Mouse (Mus musculus): ENCODE measurements around the gene Tbata. TPM values are rescaled to one million over a fixed set of nuclear protein-coding genes. Genes with fewer than 3 reads are reported as not detected.
A peak's percentile ranks its signal among the peaks of the same experiment; 100 is the strongest.

The Tbata gene
- total RNA-seq, 1 experiment = not detected

DNA sequence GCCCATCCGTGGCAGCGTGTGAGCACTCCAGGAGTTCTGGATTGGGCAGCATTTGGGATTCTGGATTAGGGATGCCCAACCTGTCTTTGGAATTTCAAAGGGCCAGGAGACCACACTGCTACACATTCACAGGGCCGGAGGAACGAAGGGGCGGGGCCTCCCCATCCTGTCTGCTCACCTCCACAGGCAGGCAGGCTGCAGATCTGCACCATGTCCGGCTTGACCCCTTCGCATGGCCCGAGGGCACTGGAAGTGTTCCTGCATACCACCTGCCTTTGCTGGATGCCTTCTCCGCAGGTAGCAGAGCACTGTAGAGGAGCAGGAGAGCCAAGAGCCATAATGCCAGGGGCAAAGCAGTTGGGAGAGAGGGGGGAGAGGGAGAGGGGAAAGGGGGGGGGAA, 29.2 kb downstream of the Tbata start:
- H3K4me3 ChIP-seq (ENCODE audit: insufficient read depth in 1 of 2, low read depth in 1 of 2, low read length in 2 of 2, poor library complexity in 1 of 2, severe bottlenecking in 1 of 2) = no peak overlapping the region
- H3K27ac ChIP-seq (ENCODE audit: insufficient read depth, low read depth, low read length, poor library complexity, severe bottlenecking) = no peak overlapping the region
- peaks cover 8 to 30% of the 10 kb centered on the region in 2 experiments for H3K4me1 ChIP-seq (ENCODE audit: control insufficient read depth in 2 of 2, insufficient read depth in 2 of 2, low read length in 2 of 2, poor library complexity in 1 of 2)
- in situ Hi-C loops (cut with MboI; ENCODE audit: low sequenced_read_pairs in 2 of 2, unreplicated experiment in 2 of 2) = no loop called here
- H3K9me3 ChIP-seq (ENCODE audit: control insufficient read depth, insufficient read depth, low read depth, low read length) = no peaks in the 10 kb centered on the region
- no peak overlapping the region for H3K9ac ChIP-seq (ENCODE audit: insufficient read depth, low read depth, low read length, poor library complexity, severe bottlenecking)
- H3K36me3 ChIP-seq (ENCODE audit: control insufficient read depth, insufficient read depth, low read length, poor library complexity, severe bottlenecking) = 0 out of 2 replicates have a peak, but pooled peaks cover 2% of the 10 kb centered on the region
- TF ChIP-seq ZC3H11A (IDR thresholded peaks at IDR 0.05; ENCODE audit: borderline replicate concordance, low read depth, low read length) (no peak), CHD2 (IDR thresholded peaks at IDR 0.05; ENCODE audit: low read depth, low read length) (no peak), MAFK (IDR thresholded peaks at IDR 0.05; ENCODE audit: insufficient read depth, low read depth, low read length) (no peak), ZNF384 (IDR thresholded peaks at IDR 0.05; ENCODE audit: low read depth, low read length) (no peak), HCFC1 (IDR thresholded peaks at IDR 0.05; ENCODE audit: borderline replicate concordance, insufficient read depth, low read length) (no peak)
- DNase-seq (ENCODE audit: low read depth, low spot score) = no peak

- peak overlapping the region; percentile 20; the same call in 1 of the 2 replicates for H3K9ac ChIP-seq (ENCODE audit: insufficient read depth, low read depth, low read length, poor library complexity, severe bottlenecking)
- no peaks in the 10 kb centered on the region for H3K9me3 ChIP-seq (ENCODE audit: control insufficient read depth, insufficient read depth, low read depth, low read length)
- in situ Hi-C loops (cut with MboI; ENCODE audit: low sequenced_read_pairs in 2 of 2, unreplicated experiment in 2 of 2) = no loop called here
- 0 out of 2 replicates have a peak, but pooled peaks cover 2% of the 10 kb centered on the region for H3K36me3 ChIP-seq (ENCODE audit: control insufficient read depth, insufficient read depth, low read length, poor library complexity, severe bottlenecking)
- H3K27ac ChIP-seq (ENCODE audit: insufficient read depth, low read depth, low read length, poor library complexity, severe bottlenecking) = no peak overlapping the region
- no peak for DNase-seq (ENCODE audit: low read depth, low spot score)
- H3K4me3 ChIP-seq (ENCODE audit: insufficient read depth in 1 of 2, low read depth in 1 of 2, low read length in 2 of 2, poor library complexity in 1 of 2, severe bottlenecking in 1 of 2) = no peak overlapping the region
- peaks cover 8 to 30% of the 10 kb centered on the region in 2 experiments for H3K4me1 ChIP-seq (ENCODE audit: control insufficient read depth in 2 of 2, insufficient read depth in 2 of 2, low read length in 2 of 2, poor library complexity in 1 of 2)
- no peak for TF ChIP-seq ZC3H11A (IDR thresholded peaks at IDR 0.05; ENCODE audit: borderline replicate concordance, low read depth, low read length)
Observed at GRCm38 (mm10) chr10:61201596-61202318, 30.0 kb downstream of the Tbata start.

DNA sequence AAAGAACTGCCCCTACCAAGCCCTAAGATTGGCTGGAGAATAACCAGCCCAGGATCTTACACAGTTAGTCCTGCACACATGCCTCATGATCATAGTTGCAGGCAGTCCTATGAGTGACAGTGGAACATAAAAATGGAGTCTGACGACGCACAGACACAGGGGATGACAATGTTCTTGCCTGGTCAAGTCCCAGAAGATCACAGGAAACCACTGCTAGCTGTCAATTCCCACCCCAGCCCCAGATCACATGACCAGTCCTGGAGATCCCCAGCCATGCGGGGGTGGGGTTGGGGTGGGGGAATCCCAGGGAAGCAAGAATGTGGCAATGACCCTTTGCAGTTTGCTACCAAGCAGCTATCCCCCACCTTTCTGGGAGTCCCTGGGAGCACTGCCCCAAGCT, 32.2 kb downstream of the Tbata start:
- H3K4me3 ChIP-seq (ENCODE audit: insufficient read depth in 1 of 2, low read depth in 1 of 2, low read length in 2 of 2, poor library complexity in 1 of 2, severe bottlenecking in 1 of 2) = no peak overlapping the region
- TF ChIP-seq CHD2 (IDR thresholded peaks at IDR 0.05; ENCODE audit: low read depth, low read length) (no peak), MAFK (IDR thresholded peaks at IDR 0.05; ENCODE audit: insufficient read depth, low read depth, low read length) (no peak), ZC3H11A (IDR thresholded peaks at IDR 0.05; ENCODE audit: borderline replicate concordance, low read depth, low read length) (no peak), ZNF384 (IDR thresholded peaks at IDR 0.05; ENCODE audit: low read depth, low read length) (no peak), HCFC1 (IDR thresholded peaks at IDR 0.05; ENCODE audit: borderline replicate concordance, insufficient read depth, low read length) (no peak)
- no peak overlapping the region for H3K27ac ChIP-seq (ENCODE audit: insufficient read depth, low read depth, low read length, poor library complexity, severe bottlenecking)
- H3K9ac ChIP-seq (ENCODE audit: insufficient read depth, low read depth, low read length, poor library complexity, severe bottlenecking) = no peak overlapping the region
- in situ Hi-C loops (cut with MboI; ENCODE audit: low sequenced_read_pairs in 2 of 2, unreplicated experiment in 2 of 2) = no loop called here
- H3K36me3 ChIP-seq (ENCODE audit: control insufficient read depth, insufficient read depth, low read length, poor library complexity, severe bottlenecking) = no peaks in the 10 kb centered on the region
- peaks cover 8 to 30% of the 10 kb centered on the region in 2 experiments for H3K4me1 ChIP-seq (ENCODE audit: control insufficient read depth in 2 of 2, insufficient read depth in 2 of 2, low read length in 2 of 2, poor library complexity in 1 of 2)
- no peak for DNase-seq (ENCODE audit: low read depth, low spot score)
- H3K9me3 ChIP-seq (ENCODE audit: control insufficient read depth, insufficient read depth, low read depth, low read length) = no peaks in the 10 kb centered on the region

DNA sequence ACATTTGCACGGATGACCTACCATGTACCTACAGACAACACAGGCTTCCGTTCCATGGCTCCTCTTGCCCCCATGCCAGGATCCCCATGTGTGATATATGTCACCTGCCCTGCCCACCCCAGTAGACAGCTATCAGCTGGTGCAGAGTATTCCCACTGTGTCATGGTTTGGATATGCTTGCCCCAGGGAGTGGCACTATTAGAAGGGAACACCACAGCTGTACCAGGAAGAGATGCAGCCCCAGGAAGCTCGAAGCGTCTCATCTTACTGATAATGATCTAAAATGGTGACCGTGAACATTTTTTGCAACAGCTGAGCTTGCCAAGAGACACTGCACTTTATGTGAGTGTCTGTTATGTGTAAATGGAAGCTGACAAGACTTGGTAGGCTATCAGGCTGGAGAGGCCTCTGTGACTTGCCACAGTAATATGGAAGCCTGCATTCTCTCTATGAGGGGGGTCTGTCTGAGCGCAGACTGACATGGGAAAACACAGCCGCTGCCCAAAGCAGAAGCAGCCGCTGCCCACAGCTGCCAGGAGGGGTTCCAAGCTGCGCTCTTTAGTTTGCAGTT, 36.4 kb downstream of the Tbata start:
- H3K4me1 ChIP-seq (ENCODE audit: control insufficient read depth in 2 of 2, insufficient read depth in 2 of 2, low read length in 2 of 2, poor library complexity in 1 of 2) = peaks cover 2 to 13% of the 10 kb centered on the region in 2 experiments; a peak in 3 of 4 replicates
- DNase-seq (ENCODE audit: low read depth, low spot score) = no peak
- in situ Hi-C loops (cut with MboI; ENCODE audit: low sequenced_read_pairs in 2 of 2, unreplicated experiment in 2 of 2) = no loop called here
- no peak overlapping the region for H3K4me3 ChIP-seq (ENCODE audit: insufficient read depth in 1 of 2, low read depth in 1 of 2, low read length in 2 of 2, poor library complexity in 1 of 2, severe bottlenecking in 1 of 2)
- no peak for TF ChIP-seq CHD2 (IDR thresholded peaks at IDR 0.05; ENCODE audit: low read depth, low read length)
- no peak for TF ChIP-seq MAFK (IDR thresholded peaks at IDR 0.05; ENCODE audit: insufficient read depth, low read depth, low read length)
- TF ChIP-seq ZC3H11A (IDR thresholded peaks at IDR 0.05; ENCODE audit: borderline replicate concordance, low read depth, low read length) = no peak
- no peak for TF ChIP-seq HCFC1 (IDR thresholded peaks at IDR 0.05; ENCODE audit: borderline replicate concordance, insufficient read depth, low read length)
- TF ChIP-seq ZNF384 (IDR thresholded peaks at IDR 0.05; ENCODE audit: low read depth, low read length) = no peak
- no peaks in the 10 kb centered on the region for H3K36me3 ChIP-seq (ENCODE audit: control insufficient read depth, insufficient read depth, low read length, poor library complexity, severe bottlenecking)
- H3K9me3 ChIP-seq (ENCODE audit: control insufficient read depth, insufficient read depth, low read depth, low read length) = no peaks in the 10 kb centered on the region
- H3K27ac ChIP-seq (ENCODE audit: insufficient read depth, low read depth, low read length, poor library complexity, severe bottlenecking) = no peak overlapping the region
- no peak overlapping the region for H3K9ac ChIP-seq (ENCODE audit: insufficient read depth, low read depth, low read length, poor library complexity, severe bottlenecking)
